Mouse (Mus musculus) layer of hippocampus, adult 9-10 months (tissue): Measurements from ENCODE around the gene Cgref1.

Experiments used
- DNase-seq: peaks from one replicate; pipeline ENCODE4 v3.0.0; 2022; ENCODE audit warnings: low spot score

Gene Cgref1

GRCm38 (mm10) chr5:30916841-30917240 is 28.6 kb downstream of the Cgref1 start:
- no peak for DNase-seq

- DNase-seq, result peak; percentile 89
Measured at GRCm38 (mm10) chr5:30915974-30916433, 29.4 kb downstream of the Cgref1 start.

- DNase-seq, result no peak
Measured at GRCm38 (mm10) chr5:30915456-30915855, 29.9 kb downstream of the Cgref1 start.

- no peak for DNase-seq
Measured at GRCm38 (mm10) chr5:30914849-30915248, 30.5 kb downstream of the Cgref1 start.

- DNase-seq, result no peak
Measured at GRCm38 (mm10) chr5:30914101-30914635, 31.2 kb downstream of the Cgref1 start.

- no peak for DNase-seq
Measured at GRCm38 (mm10) chr5:30913060-30913841, 32.1 kb downstream of the Cgref1 start, which contains the start of gene Emilin1. Emilin1 (plus strand) TSS chr5:30913402.

GRCm38 (mm10) chr5:30912156-30912555 is 33.2 kb downstream of the Cgref1 start:
- no peak for DNase-seq

- no peak for DNase-seq
Measured at GRCm38 (mm10) chr5:30910481-30910880, 34.9 kb downstream of the Cgref1 start.

GRCm38 (mm10) chr5:30909863-30910262 is 35.5 kb downstream of the Cgref1 start:
- no peak for DNase-seq

- no peak for DNase-seq
Measured at GRCm38 (mm10) chr5:30909300-30909659, 36.1 kb downstream of the Cgref1 start.

GRCm38 (mm10) chr5:30908426-30909299 is 36.7 kb downstream of the Cgref1 start:
- no peak for DNase-seq

- peak; percentile 87 for DNase-seq
Measured at GRCm38 (mm10) chr5:30907413-30908059, 37.9 kb downstream of the Cgref1 start, which contains the start of gene Ost4. Ost4 (minus strand) TSS chr5:30907788.

GRCm38 (mm10) chr5:30901860-30902259 is 43.5 kb downstream of the Cgref1 start:
- DNase-seq, result no peak

GRCm38 (mm10) chr5:30890375-30890774 is 55.0 kb downstream of the Cgref1 start:
- no peak for DNase-seq

GRCm38 (mm10) chr5:30889088-30889754 is 56.2 kb downstream of the Cgref1 start:
- no peak for DNase-seq

- DNase-seq, result peak; percentile 97
Measured at GRCm38 (mm10) chr5:30888337-30889087, 56.9 kb downstream of the Cgref1 start, which contains the start of gene Agbl5. Agbl5 (plus strand) TSS chr5:30888694.

- DNase-seq, result peak; percentile 92
Measured at GRCm38 (mm10) chr5:30887858-30888336, 57.5 kb downstream of the Cgref1 start.

GRCm38 (mm10) chr5:30887331-30887761 is 58.0 kb downstream of the Cgref1 start:
- DNase-seq, result no peak

GRCm38 (mm10) chr5:30886731-30887130 is 58.7 kb downstream of the Cgref1 start:
- no peak for DNase-seq

- DNase-seq, result no peak
Measured at GRCm38 (mm10) chr5:30886209-30886608, 59.2 kb downstream of the Cgref1 start.
